Mouse (Mus musculus) brain, embryonic 14.5 days (tissue): Measurements from ENCODE around the gene Dst.

Experiments used
- CTCF ChIP-seq: fragments of 200-500 bp; IDR thresholded peaks from 2 replicates; pipeline ENCODE4 v1.5.1; 2012; ENCODE audit warnings: inconsistent platforms, mild to moderate bottlenecking, moderate library complexity, borderline replicate concordance; ENCODE audit not compliant: insufficient read depth, insufficient read length; ENCODE audit errors: extremely low read depth
- POLR2A ChIP-seq: fragments of 200-500 bp; IDR thresholded peaks from 2 replicates; pipeline ENCODE4 v1.6.1; 2012; ENCODE audit warnings: mild to moderate bottlenecking, inconsistent platforms, borderline replicate concordance; ENCODE audit not compliant: poor library complexity, insufficient read depth, insufficient read length, severe bottlenecking; ENCODE audit errors: extremely low read depth

GRCm38 (mm10) chr1:34268520-34268919, 360.5 kb downstream of the Dst start:
- TF ChIP-seq CTCF: no peak
- no peak for TF ChIP-seq POLR2A
